Mouse (Mus musculus) right cerebral cortex, adult 2 months (tissue): ENCODE data around the gene Dusp28.

ENCODE experiments used
- DNase-seq, 2 experiments: peaks; one replicate each; pipeline ENCODE4 v3.0.0; 2021 to 2022; ENCODE audit warnings: low spot score in 2 of 2

The Dusp28 gene

DNA sequence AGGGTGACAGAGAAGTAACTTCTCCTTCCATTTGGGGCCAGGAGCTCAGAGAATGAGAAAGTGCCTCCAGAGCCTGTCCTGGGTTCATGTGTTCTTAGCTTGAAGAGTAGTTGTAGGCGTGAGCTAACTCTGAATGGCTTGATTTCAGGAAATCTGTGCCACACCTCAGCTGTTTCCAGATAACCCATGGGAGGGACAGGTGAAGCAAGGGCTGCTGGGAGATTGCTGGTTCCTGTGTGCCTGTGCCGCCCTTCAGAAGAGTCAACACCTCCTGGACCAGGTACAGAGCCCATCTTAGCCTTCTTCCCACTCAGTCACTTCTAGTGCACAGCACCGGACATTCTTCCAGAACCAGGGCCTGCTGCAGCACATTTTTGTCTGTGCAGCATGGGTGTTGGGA is 31.0 kb downstream of the Dusp28 start:
- DNase-seq: no peak

DNA sequence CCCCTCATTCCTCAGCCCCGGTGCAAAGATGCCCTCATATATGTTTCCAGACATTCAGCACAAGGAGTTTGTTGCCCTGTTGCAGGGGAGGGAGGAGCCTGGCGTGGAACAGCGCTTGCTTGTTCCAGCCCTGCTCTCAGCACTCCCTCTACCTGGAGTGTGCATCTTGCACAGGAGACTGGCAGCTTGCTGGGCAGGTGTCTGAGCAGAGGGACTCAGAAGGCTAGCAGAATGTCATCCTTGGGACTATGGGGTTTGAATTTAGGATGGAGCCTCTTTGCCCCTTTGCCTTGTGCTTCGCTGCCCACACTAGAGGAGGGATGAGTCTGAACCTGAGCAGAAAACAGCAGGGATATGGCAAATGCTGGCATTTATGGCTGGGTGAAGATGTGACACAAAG is 33.0 kb downstream of the Dusp28 start:
- no peak for DNase-seq

DNA sequence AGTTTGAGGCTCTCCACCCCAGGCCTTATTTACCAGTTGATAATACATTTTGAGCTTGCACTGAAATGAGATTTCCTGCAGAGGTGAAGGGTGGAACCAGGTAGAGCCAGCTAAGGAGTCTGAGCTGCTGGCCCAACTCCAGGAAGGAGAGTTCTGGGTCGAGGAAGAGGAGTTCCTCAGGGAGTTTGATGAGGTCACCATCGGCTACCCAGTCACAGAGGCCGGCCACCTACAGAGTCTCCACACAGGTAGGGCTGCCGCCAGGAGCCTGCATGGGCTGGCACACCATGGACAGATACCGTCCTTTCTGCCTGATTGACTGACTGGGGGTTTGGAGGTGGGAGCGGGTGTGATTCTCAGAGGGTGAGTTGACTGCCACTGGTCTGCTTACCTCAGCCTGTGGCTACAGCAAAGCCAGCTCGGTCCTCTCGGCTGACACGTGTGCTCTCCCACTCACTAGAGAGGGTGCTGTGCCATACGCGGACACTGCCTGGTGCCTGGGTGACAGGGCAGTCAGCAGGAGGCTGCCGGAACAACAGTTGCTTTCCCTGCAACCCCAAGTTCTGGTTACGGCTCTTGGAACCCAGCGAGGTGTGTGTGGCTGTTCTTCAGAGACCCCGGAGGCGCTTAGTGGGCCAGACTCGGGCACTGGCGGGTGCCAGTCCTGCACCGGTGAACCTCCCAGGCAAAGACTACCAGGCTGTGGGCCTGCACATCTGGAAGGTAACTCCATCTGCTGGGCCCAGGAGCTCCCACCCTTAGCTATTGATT is 36.6 kb downstream of the Dusp28 start:
- DNase-seq: no peak

DNA sequence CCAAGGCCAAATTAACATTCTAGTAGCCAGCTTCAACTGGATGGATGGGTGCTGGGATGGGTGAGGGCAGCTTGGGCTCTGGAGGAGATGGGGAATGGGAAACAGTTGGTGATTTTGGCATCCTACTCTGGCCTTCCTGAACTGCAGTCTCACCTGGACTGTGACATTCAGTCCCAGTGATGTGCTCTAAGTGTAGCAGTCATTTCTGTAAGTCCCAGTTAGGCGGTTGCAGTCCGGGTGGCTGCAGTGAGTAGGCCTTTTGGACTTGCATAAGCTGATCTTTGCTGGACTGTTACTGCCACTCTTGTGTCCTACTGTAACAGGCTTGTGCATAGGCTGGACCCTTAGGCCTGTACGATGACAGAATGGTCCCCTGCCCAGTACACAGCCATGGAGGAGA is 41.2 kb downstream of the Dusp28 start:
- no peak for DNase-seq

DNA sequence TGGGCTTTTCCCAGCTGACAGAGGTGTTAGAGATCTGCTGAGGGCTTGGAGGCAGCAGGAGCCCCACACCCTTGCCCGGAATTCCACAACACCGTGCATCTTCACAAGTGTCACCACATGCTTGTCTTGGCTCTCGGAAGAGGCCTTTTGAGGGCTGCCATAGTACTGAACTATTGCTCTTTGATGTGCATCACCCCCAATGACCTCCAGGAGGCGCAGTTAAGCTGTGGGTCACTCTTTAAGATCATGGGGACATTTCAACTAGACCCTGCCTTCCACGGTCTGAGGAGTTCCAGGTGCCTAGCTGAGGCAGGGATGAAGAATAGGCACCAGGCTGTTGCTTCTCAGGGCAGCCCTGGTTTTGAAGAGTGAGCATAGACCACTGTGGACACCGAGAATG is 42.6 kb downstream of the Dusp28 start:
- DNase-seq: no peak

DNA sequence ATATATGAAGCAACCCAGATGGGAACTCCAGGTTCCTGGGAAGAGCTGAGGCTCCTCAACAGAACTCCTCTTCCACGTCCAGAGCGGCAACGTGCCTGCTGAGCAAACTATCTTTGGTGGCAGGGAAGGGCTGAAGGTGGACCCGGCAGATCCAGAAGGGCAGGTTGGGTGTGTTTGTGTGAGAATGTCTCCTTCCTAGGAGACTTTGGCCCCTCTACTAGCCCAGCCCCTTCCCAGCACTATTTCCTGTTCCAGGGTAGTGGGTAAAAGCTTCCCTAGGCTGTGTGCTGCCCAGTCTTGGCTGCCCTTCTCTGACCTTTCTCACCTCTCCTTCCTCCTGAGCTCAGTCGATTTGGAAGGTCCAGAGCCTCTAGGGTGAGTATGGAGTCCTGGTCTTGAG is 43.8 kb downstream of the Dusp28 start, which contains the start of gene Gpr35:
TSS of gene Gpr35 (plus strand) at position 259 of the 400 bp plus-strand sequence.
- DNase-seq: no peak

DNA sequence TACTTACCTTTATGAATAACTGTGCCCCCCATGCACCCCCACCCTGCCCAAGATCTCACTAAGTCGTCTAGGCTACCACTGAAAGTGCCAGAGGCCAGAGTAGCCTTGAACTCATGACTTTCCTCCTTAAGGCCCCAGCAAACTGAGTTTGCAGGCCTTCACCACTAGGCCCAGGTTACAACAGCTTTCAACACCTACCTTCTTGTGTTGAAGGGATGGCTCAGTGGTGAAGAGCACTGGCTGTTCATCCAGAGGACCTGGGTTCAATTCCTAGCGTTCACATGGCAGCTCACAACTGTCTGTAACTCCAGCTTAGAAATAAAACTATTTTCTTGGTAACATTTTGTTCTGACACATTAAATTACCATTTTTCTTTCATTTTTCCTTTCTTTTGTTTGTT is 46.9 kb downstream of the Dusp28 start:
- DNase-seq: no peak

DNA sequence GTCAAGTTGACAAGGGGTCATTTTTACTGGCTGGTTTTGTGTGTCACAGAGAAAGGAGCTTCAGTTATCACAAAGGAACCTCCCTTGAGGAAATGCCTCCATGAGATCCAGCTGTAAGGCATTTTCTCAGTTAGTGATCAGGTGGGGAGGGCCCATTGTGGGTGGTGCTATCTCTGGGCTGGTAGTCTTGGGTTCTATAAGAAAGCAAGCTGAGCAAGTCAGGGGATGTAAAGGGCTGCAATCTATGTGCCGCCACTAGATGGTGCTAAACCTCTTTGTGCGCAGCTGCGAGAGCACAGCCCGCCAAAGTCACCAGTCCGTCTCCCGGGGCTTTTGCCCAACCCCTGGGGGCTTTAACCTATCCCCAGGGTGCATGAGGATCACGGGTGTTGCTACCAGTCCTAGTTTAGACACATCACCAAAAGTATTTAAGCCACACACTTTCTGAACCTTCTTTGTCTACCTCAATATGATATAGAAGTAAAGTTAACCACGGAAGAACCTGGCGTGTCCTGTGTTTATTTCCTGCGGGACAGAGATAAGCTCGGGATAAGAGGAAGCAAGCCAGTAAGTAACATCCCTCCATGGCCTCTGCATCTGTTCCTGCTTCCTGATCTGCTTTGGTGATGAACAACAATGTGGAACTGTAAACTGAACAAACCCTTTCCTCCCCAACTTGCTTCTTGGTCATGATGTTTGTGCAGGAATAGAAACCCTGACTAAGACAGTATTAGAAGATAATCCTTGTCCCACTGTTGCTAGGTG is 50.0 kb downstream of the Dusp28 start:
- DNase-seq: peak; percentile 80 to 87
